Mouse (Mus musculus): Measurements from ENCODE around the gene Pgm2.

Pgm2 gene

GRCm38 (mm10) chr5:64173302-64173701 lies 80.6 kb downstream of the Pgm2 start:
- DNase-seq (ENCODE audit: extremely low read depth, insufficient read length, low spot score), result no peak

- DNase-seq (ENCODE audit: extremely low read depth, insufficient read length, low spot score), result peak; percentile 54
These were observed 81.7 kb downstream of the Pgm2 start for GRCm38 (mm10) chr5:64174429-64174935.

Data from 3134 (cell line).